Mouse (Mus musculus) right cerebral cortex, postnatal 25 days (tissue): ENCODE results near the gene Tead4.

Experiments used
- DNase-seq: peaks from one replicate; pipeline ENCODE4 v3.0.0; 2022

The Tead4 gene

GRCm38 (mm10) chr6:128288681-128289080 lies 11.9 kb downstream of the Tead4 start:
- no peak for DNase-seq

DNA sequence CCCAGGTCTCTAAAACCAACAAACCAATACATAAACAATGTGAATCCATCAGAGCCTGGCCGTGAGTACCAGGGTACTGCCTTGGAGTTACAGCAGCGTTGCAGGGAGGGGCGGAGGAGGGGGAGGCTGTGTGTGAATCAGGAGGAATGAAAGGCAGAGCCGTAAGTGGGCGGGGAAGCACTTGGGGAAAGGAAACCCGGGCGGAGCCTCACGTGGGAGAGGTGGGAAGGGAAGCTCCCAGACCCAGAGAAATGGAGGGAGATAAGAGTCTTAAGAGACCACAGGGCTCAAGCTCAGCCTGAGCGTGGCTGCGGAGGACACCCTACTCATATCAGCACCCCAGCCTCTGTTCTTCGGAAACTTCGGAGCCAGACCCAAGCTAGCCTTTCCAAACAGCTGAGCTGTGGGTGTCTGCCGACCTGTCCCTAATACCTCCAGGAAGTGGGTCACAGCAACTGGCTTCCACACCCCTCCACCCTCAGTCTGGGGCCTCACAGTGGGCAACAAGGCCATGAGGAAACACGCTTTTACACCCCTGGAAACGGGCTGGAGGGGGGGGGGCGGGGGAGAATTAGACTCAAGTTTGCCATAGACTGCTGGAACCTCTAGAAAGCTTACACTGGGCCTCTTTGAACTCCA lies 14.7 kb downstream of the Tead4 start:
- DNase-seq, result peak; percentile 31

- no peak for DNase-seq
Measured at GRCm38 (mm10) chr6:128282126-128282525, 18.5 kb downstream of the Tead4 start.

DNA sequence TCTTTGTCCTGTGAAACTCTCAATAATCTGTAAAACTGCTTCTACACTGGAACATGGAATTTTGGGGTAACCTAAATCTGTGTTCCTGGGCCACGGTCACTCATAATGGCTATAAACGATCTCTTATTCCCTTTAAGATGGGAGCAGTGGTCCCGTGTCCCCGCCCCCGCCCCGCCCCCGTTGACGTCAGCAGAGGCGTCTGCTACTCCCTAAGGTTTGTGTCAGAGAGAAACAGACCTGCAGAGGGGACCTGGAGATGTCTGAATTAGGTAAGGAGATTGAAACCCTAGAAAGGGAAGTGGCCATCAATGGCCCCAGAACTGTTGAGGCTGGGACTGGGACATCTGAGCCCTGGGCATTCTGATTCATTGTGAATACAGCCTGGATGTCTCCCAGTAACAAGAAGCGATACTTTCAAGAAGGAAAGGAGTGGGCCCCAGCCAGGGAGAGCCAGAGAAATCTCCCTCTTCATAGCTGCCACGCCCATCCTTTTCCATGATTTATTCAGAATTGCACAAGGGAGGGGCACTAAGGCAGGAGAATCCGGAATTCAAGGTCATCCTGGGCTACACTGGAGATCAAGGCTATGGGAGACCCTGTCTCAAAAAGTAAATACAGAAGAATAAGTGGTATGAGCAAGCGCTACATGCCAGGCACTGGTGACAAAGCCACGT lies 20.0 kb downstream of the Tead4 start:
- DNase-seq, result no peak

DNA sequence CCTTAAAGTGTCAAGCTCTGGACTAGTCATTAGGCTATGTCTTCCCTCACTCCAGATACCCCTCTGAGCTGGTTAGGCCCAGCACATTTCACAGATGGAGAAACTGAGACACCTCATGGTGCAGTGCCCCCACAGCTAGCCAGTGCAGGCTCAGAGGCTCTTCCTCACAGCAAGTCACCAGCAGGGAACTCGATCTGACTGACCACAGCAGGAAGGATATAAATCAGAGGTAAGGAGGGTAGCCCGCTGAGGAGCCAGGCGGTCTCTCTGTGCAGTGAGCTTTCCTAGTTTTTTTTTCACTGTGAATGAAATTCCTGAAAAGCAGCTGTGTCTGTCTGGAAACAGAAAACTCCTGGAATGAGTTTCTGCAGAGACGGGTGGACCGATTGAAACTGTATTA lies 21.0 kb downstream of the Tead4 start:
- DNase-seq, result no peak

DNA sequence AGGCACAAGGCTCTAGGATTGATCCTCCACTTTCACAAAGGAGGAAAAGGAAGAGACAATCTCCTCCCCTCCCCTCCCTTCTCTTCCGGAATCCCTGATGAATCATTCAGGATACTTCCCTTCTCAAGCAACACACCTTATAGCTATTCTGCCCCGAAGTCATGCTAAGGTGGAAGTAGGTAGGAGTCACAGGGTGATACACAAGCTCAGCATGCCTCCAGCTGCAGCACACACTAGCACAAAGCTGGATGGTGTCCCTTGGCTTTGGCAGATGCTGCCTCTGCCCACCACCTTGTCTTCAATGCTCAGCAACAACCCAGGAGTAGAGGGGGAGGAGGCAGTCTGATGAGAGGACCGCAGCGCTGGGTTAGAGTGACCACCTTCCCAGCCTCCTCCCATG lies 21.5 kb downstream of the Tead4 start:
- no peak for DNase-seq

- peak; percentile 23 for DNase-seq
Measured at GRCm38 (mm10) chr6:128277132-128278085, 23.2 kb downstream of the Tead4 start.

DNA sequence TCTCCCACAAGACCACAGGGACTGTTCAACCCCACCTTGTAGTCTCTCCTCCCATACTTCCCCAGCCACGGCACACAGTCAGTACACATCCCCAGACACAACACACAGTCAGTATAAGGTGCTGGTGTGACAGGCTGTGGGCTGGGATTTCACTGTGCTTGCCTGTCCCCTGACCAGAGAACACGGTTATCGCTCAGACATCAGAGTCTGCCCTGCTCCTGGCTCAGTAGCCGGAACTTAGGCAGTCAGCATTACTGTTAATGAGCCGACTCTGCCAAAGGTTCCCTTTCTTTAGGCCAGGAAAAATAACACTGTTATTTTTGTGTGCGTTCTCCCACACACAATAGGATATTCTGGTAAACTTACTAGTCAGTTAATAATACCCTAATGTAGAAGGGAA lies 24.3 kb downstream of the Tead4 start:
- no peak for DNase-seq

GRCm38 (mm10) chr6:128275506-128276064 lies 25.0 kb downstream of the Tead4 start:
- DNase-seq, result no peak

DNA sequence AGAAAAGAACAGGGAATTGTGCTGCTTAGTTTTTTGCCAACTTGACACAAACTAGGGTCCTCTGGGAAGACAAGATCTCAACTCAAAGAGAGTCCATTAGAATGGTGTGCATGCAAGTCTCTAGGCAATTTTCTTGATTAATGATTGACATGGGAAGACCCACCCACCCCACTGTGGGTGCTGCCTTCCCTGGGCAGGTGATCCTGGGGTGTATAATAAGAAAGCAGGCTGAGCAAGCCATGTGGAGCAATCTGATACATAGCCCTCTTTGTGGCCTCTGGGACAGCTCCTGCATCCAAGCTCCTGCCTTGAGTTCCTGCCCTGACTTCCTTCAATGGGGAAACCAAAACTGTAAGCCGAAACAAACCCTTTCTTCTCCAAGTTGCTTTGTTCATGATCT lies 27.1 kb downstream of the Tead4 start:
- no peak for DNase-seq

GRCm38 (mm10) chr6:128272754-128273153 lies 27.9 kb downstream of the Tead4 start:
- DNase-seq, result no peak

DNA sequence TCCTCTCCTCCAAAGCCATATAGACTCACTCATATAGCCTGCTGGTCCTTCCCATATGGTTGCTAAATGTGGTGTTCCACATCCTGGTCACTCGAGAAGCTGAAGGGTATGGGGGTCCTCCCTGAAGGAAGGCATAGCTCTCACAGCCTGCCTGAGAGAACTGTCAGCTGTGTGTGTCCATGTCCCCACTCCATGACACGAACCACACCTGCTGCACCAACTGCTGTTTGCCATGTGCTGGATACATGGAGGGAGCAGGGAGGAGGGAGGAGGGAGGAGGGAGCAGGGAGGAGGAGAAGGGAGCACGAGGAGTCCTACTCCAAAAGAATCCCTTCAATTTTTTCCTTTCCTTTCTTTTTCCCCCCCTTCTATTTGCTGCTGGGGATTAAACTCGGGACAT lies 30.8 kb downstream of the Tead4 start:
- no peak for DNase-seq

DNA sequence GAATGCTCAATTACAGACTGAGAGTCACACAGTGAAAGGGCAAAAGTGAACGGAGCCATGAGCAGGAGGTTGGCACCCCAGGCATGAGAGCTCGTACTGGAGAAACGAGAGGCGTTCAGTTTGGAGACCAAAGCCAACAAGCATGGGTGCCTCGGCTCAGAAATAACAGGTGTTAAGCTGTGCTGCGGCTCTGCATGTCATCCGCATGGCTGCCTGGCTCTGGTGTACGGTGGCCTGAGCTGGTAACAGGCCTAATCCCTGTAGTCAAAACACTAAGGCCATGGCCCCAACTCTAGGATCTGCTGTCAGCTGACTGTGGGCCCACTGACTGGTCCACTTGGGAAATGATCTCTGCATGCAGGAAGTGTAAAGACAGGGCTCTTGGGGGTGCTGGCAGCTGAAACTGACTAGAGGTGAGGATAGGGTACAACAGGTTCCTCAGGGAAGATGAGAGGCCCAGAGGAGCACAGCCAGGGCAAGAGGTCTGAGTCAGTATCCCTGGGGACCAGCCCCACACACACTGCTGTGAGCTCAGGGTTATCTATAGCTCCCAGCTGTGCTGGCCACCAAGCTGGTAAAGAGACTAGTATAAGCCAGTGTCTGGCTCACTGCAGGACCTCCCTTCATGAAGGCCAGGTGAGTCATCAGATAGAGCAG lies 35.6 kb downstream of the Tead4 start:
- DNase-seq, result no peak

- no peak for DNase-seq
Measured at GRCm38 (mm10) chr6:128261486-128261885, 39.1 kb downstream of the Tead4 start.

DNA sequence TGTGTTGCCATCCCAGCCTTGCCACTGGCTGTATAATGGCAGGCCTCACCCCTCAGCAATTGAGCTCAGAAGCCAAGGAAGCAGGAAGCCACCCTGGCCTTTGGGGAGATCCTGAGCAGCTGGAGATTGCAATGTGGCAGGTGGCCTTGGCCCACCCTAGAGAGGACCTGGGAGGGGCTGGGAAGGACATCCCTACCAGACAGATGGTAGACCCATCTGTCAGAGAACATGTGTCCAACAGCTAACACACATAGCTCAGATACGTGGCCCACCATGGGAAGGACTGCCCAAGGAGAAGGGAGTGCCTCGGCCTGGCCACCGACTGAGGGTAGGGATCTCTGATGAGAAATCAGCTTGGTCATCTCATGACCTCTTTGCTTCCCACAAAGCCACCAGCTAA lies 41.4 kb downstream of the Tead4 start:
- DNase-seq, result no peak

DNA sequence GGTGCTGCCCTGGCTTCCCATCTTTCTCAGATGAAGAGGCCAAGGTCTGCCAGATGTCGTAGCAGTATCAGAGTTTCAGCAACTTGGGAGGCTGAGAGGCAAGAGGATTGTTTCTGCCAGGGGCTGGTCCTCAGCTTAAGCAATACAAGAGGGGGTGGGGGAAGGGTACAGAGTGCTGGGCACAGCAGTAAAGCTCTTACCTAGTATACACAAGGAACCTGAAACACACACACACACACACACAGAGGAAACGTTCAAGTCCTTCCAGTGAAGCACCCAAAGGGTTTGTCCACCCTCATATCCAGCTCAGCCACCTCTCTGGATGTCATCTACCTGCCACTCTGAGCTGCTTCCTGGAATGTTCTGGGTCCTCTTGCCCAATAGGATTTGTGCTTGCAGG lies 44.7 kb downstream of the Tead4 start:
- no peak for DNase-seq

DNA sequence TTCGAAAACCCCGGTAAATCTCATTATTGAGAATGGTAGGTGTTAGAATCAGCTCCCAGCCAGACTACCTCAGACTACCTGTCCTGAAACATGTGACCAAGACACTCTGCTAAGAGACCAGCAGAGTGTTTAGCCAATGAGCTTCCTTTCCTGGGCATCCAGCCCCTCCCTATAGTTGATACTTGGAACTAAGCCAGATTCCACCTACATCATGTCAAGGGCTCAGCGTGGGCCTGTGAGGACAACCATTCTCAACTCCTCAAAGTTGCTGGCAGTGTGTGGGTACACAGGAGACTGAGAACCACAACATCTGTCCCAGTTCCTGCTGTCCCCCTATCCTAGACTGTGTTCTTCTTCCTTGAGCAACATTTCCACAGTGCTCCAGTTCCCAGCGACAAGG lies 45.3 kb downstream of the Tead4 start:
- DNase-seq, result no peak

DNA sequence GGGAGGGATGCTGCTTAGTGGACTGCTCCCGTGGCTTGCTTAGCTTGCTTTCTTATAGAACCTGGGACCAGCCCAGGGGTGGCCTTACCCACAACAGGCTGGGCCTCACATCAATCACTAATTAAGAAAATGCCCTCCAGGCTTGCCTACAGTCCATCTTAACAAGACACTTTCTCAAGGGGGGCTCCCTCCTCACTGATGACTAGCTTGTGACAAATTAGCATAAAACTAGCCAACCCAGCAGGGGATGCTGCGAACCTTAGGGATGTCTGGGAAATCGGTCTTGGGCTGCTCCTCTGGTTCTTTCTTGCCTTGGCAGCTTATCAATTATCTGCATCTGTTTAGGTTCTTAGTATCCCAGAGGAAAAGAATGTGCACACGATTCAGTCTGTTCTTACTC lies 46.1 kb downstream of the Tead4 start:
- no peak for DNase-seq

DNA sequence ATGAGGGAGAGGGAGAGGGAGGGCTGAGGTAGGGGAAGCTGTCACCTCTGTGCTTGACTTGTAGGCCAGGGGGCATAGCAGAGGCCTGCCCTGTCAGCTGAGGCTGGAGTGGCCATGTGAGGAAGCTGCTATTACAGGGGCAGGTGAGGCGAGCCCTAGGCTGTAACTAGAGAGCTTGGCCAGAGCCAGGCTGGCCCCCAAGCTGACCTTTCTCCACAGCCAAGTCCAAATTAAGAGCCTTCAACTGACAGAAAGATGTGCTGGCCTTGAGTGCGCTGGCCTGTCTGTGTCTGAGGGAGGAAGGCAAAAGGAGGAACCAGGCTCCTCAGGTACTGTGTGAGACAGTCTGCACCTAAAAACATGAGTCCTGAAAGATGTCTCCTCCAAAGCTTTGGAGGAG lies 47.5 kb downstream of the Tead4 start:
- DNase-seq, result no peak

DNA sequence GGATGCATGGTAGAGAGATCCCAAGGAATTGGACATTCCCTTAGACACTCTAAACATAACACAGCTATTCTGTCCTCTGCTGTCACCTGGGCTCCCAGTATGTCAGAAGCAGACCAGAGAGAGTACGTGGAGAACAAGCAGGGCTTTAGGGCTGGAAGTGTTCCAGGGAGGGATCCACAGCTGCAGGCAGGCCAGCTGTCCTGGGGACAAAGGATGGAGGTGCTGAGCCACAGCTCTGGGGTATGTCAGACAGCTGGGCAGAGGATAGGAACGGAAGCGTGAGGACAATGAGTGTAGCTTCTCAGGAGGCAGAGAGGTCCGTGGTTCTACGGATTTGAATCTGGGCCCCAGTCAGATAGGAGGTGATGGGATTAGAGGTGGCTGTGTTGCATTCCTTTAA lies 50.0 kb downstream of the Tead4 start:
- DNase-seq, result no peak

- no peak for DNase-seq
Measured at GRCm38 (mm10) chr6:128237102-128237763, 63.4 kb downstream of the Tead4 start.

DNA sequence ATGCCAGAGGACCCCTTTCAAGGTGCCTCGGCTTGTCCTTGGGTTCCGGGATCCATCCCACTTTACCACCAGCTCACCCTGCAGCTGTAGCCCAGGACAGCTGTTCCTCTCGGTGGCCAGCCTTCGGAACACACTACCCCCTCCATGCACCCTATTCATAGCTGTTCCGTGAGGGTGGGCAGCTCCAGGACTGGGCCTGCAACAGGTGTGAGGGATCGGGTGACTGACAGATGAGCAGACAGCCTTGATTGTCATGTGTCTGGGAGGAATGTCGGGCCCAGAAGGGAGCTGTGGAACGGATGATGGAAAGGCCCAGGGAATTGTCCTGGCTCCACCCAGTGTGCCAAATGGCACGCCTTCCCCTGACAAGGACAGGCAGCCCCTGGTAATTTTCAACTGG lies 64.0 kb downstream of the Tead4 start:
- no peak for DNase-seq
